Mouse (Mus musculus) CH12.LX (cell line): ENCODE measurements around the gene Rgs14.

ENCODE experiments used
- CHD1 ChIP-seq: IDR thresholded peaks from 2 replicates; pipeline ENCODE4 v1.6.1; 2012; ENCODE audit warnings: low read depth, low read length, improper control_type of control experiment, inconsistent platforms
- CTCF ChIP-seq, 2 experiments: IDR thresholded peaks in 1 of 2; conservative IDR thresholded peaks in 1 of 2; 2 replicates each; pipeline ENCODE4 v1.5.1; 2011 to 2012; ENCODE audit warnings: low read depth in 2 of 2, low read length in 2 of 2, improper control_type of control experiment in 1 of 2, inconsistent platforms in 1 of 2, mild to moderate bottlenecking in 1 of 2, moderate library complexity in 1 of 2
- JUN ChIP-seq: IDR thresholded peaks from 2 replicates; pipeline ENCODE4 v1.6.1; 2011; ENCODE audit warnings: low read depth, mild to moderate bottlenecking, low read length, improper control_type of control experiment, moderate library complexity; ENCODE audit not compliant: insufficient read depth
- NELFE ChIP-seq: IDR thresholded peaks from 2 replicates; pipeline ENCODE4 v1.6.1; 2011; ENCODE audit warnings: low read depth, low read length, improper control_type of control experiment
- POLR2A ChIP-seq: IDR thresholded peaks from 2 replicates; pipeline ENCODE4 v1.6.1; 2011; ENCODE audit warnings: low read depth, mild to moderate bottlenecking, improper control_type of control experiment, low read length
- TBP ChIP-seq: conservative IDR thresholded peaks from 2 replicates; pipeline ENCODE4 v1.6.1; 2011; ENCODE audit warnings: low read depth, low read length, improper control_type of control experiment
- UBTF ChIP-seq: IDR thresholded peaks from 2 replicates; pipeline ENCODE4 v1.6.1; 2012; ENCODE audit warnings: low read depth, mild to moderate bottlenecking, inconsistent platforms, low read length, improper control_type of control experiment, moderate library complexity
- ZC3H11A ChIP-seq: IDR thresholded peaks from 2 replicates; pipeline ENCODE4 v1.6.1; 2012; ENCODE audit warnings: low read depth, mild to moderate bottlenecking, inconsistent platforms, low read length, improper control_type of control experiment
- ZNF384 ChIP-seq: IDR thresholded peaks from 2 replicates; pipeline ENCODE4 v1.6.1; 2012; ENCODE audit warnings: low read depth, low read length, improper control_type of control experiment, inconsistent platforms

DNA sequence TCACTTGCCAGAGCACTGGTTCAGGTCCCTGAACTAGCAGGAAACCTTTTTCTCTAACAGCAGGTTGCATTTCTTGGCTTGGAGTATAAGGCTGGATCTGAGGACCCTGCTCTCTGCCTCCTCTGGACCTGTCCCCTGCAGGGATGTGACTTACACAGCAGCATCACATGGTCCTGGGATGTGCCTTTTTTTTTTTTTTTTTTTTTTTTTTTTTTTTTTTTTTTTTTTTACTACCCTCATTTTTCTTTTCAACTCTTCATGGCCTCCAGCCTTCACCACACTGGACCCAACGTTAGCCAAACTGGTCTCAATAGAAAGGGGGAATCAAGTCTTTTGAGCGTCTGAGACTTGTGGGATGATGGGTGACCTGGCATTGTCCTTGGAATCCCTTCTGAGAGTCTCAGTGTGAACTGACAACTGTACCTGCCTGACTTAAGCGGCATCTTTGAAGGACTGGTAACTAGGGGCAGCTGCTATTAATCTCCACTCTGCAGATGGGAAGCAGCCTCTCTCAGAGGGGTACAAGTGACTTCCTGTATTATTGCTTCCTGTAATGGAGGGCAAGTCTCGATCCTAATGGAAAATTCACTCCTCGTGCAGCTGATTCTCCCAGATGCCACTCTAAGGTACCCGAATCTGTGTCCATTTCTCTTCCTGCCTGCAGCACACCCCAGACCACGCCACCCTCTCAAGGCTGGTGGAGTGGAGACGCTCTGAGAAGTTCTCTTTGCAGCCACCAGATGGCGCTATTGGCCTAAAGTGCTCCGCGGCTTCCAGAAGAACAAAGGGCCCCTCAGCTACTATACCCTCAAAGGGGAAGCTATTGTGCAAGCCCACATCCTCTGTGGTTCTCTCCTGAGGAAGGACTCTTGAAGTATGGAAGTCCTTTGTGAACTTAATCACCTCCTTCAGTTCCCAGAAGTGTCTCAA lies 35.6 kb downstream of the Rgs14 start:
- TF ChIP-seq POLR2A (no peak), CTCF (conservative IDR thresholded peaks at IDR 0.05 in 1 of 2, IDR thresholded peaks at IDR 0.05 in 1 of 2; ENCODE audit: low read depth in 2 of 2, low read length in 2 of 2) (peak; percentile 91 to 97), CHD1 (no peak), ZC3H11A (peak; percentile 61), ZNF384 (peak; percentile 93), UBTF (no peak), TBP (no peak), NELFE (no peak), JUN (no peak)
